Mouse (Mus musculus) stomach, embryonic 16.5 days (tissue): ENCODE measurements around the gene Ablim1. TPM values are rescaled to one million over a fixed set of nuclear protein-coding genes. Genes with fewer than 3 reads are reported as not detected.

ENCODE experiments used
- ATAC-seq: fragments of 200-750 bp; cut with Nextera tagmentation; 2 replicates; pipeline ENCODE4 v1.8.0; 2017; ENCODE audit warnings: moderate number of reproducible peaks, moderate TSS enrichment; ENCODE audit not compliant: insufficient read depth, low FRiP score
- H3K27ac ChIP-seq: fragments of 300-500 bp; sonication (generic); 2 replicates; pipeline ENCODE4 v1.5.1; 2014; ENCODE audit warnings: low read length
- H3K27me3 ChIP-seq: fragments of 300-500 bp; sonication (generic); 2 replicates; pipeline ENCODE4 v1.6.1; 2014; ENCODE audit warnings: low read length, control low read depth, mixed read lengths; ENCODE audit not compliant: control insufficient read depth, insufficient read depth
- H3K36me3 ChIP-seq: fragments of 300-500 bp; sonication (generic); 2 replicates; pipeline ENCODE4 v1.6.1; 2014; ENCODE audit warnings: low read length; ENCODE audit not compliant: control insufficient read depth, insufficient read depth
- H3K4me1 ChIP-seq: fragments of 300-500 bp; sonication (generic); 2 replicates; pipeline ENCODE4 v1.6.1; 2014; ENCODE audit warnings: low read length, control low read depth, mixed read lengths; ENCODE audit not compliant: control insufficient read depth, insufficient read depth
- H3K4me2 ChIP-seq: fragments of 300-500 bp; sonication (generic); 2 replicates; pipeline ENCODE4 v1.6.1; 2014; ENCODE audit warnings: low read depth, low read length, mixed read lengths
- H3K4me3 ChIP-seq: fragments of 300-500 bp; sonication (generic); replicated peaks from 2 replicates; pipeline ENCODE4 v1.5.1; 2014; ENCODE audit warnings: mild to moderate bottlenecking, low read length
- H3K9ac ChIP-seq: fragments of 300-500 bp; sonication (generic); 2 replicates; pipeline ENCODE4 v1.6.1; 2014; ENCODE audit warnings: low read length
- H3K9me3 ChIP-seq: fragments of 300-500 bp; sonication (generic); replicated peaks from 2 replicates; pipeline ENCODE4 v1.6.1; 2016; ENCODE audit warnings: low read length, control low read depth; ENCODE audit not compliant: control insufficient read depth
- WGBS: fragments of 180-500 bp; shearing (Covaris S2); extraction: QIAGEN DNeasy Blood & Tissue Kit; methylation state at CpG from one replicate; pipeline ENCODE4 v1.1.7; 2014; 5-methylcytosine and 5-hydroxymethylcytosine counted together
- polyA plus RNA-seq: library from polyadenylated mRNA; unstranded; fragments of >200 nt; fragmentation: Nextera tagmentation; extraction: Ambion mirVana; gene quantifications from 2 replicates; pipeline ENCODE4 v1.2.1, GENCODE M21; 2015

Ablim1 gene
- polyA plus RNA-seq, 1 experiment from 2014 or later = 66.5 TPM

DNA sequence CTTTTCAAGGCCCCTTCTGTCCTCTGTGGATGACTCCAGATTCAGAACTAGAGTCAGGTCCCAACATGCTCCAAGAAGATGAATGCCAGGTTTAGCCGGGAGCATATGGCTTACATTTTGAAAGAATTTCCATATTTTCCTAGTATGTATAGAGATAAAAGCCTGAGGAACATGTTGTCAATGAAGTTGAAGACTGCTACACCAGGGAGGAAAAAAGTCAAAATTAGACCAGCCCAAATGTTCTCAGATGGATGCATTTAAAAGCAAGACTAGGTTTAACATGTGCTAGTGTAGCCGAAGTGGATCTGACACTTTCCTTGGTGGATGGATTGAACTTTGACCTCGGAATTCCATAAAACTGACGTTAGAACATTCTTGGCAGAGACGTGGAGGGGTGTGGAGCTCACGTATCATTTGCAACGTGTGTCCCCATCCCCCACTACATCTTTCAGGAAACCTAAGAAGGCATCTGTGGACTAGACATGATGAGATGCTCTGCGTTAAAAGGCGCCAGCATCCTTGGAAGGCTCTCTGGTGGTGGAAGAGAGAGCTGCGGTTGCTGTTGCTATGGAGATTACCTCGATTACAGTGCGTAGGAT is 37.7 kb upstream of the Ablim1 start:
- no peaks in the 10 kb centered on the region for H3K9me3 ChIP-seq
- peak overlapping the region; percentile 44; the same call in 1 of the 2 replicates for H3K27ac ChIP-seq
- no peak overlapping the region for H3K9ac ChIP-seq
- H3K4me1 ChIP-seq = peaks cover 12% of the 10 kb centered on the region; the same call in 1 of the 2 replicates
- ATAC-seq = no peak
- no peak overlapping the region for H3K4me3 ChIP-seq
- no peaks in the 10 kb centered on the region for H3K27me3 ChIP-seq
- no peak overlapping the region for H3K4me2 ChIP-seq
- H3K36me3 ChIP-seq = no peaks in the 10 kb centered on the region
- WGBS = 65% methylated on average over 12 of the region's 12 CpGs

DNA sequence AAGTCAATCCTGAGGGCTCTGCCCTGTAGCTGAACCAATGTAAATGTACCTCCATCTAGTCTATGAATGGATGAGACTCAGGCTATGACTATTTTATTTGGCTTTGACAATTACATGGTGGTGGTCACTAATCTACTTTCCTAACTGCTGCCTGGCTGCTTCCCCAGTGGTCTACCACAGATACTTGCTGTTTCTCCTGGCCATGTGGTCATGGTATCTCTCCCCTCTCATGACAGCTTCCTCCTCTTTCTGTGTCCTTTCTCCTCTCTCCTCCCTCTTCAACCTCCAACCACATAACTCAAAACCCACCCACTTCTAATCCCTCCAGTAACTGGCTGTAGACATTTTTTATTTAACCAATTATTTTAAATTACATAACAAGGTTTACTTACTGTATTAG is 34.4 kb upstream of the Ablim1 start:
- ATAC-seq = no peak

DNA sequence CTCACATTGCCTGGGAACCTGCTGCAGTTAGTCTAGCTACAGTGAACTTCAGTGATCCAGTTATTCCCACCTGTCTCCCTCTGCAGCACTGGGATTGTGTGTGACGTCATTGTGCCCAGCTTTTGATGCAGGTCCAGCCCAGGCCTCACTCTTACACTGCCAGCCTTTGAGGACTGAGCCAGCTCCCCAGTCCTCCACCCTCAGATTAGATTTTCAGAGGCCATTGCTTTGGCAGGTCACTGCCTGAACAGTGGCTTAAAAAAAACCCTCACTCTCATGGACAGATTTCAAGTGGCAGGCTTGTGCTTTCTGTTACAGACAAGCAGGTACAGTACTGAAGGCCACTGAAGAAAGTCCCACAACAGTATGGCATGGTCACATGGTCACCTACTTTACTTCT is 30.0 kb upstream of the Ablim1 start:
- no peak overlapping the region for H3K4me2 ChIP-seq
- H3K36me3 ChIP-seq = no peaks in the 10 kb centered on the region
- no peaks in the 10 kb centered on the region for H3K9me3 ChIP-seq
- 60% methylated on average over 1 of the region's 1 CpGs for WGBS
- no peak overlapping the region for H3K9ac ChIP-seq
- H3K4me1 ChIP-seq = no peaks in the 10 kb centered on the region
- no peak for ATAC-seq
- H3K27ac ChIP-seq = no peak overlapping the region
- H3K27me3 ChIP-seq = no peaks in the 10 kb centered on the region
- H3K4me3 ChIP-seq = no peak overlapping the region

More for the DNA sequence above, 34.4 kb upstream of the Ablim1 start:
- Histone ChIP-seq H3K4me1 (no peaks in the 10 kb centered on the region), H3K27me3 (no peaks in the 10 kb centered on the region), H3K9ac (no peak overlapping the region), H3K36me3 (no peaks in the 10 kb centered on the region), H3K9me3 (no peaks in the 10 kb centered on the region), H3K4me2 (no peak overlapping the region), H3K27ac (no peak overlapping the region), H3K4me3 (no peak overlapping the region)

- ATAC-seq = no peak
- Histone ChIP-seq H3K9me3 (no peaks in the 10 kb centered on the region), H3K36me3 (no peaks in the 10 kb centered on the region), H3K27me3 (no peaks in the 10 kb centered on the region), H3K4me1 (no peaks in the 10 kb centered on the region), H3K9ac (no peak overlapping the region), H3K4me2 (no peak overlapping the region), H3K27ac (no peak overlapping the region), H3K4me3 (no peak overlapping the region)
- 78% methylated on average over 5 of the region's 5 CpGs for WGBS
Observed at GRCm38 (mm10) chr19:57343860-57344259, 29.1 kb upstream of the Ablim1 start.

DNA sequence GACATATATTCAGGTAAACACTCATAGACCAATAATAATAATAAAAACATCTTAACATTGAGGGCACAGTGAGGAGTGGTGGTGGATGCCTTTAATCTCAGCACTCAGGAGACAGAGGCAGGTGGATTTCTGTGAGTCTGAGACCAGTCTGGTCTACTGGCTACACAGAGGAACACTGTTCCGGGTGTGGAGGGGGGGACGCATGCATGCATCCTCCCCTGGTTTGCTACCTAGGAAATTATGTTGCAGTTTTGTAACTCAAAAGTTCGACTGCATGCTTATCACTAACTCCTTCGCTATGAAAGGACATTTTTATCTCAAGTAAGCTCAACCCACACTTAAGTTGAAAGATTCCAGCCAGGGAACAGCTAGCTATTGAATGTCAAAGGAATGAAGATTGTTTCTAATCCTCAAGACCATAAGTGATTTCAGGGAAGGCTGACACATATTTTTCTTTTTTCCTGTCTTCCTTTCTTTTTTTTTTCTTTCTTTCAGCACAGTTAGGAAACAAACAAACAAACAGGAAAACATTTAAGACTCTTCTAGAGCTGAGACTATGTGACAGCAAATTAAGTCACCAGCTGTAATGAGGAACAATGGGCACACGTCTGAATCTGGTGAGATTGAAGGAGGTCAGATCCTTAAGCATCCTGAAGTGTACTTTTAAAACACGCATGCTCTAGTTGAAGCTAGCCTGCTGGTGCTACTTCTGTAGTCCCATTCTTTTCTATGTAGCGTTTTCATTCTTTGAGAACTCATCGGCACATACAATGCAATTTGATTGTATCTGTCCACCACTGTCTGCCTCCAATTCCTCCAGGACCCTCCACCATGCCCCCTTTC is 26.4 kb upstream of the Ablim1 start:
- Histone ChIP-seq H3K9ac (no peak overlapping the region), H3K4me1 (no peaks in the 10 kb centered on the region), H3K27me3 (no peaks in the 10 kb centered on the region), H3K9me3 (no peaks in the 10 kb centered on the region), H3K4me3 (no peak overlapping the region), H3K27ac (no peak overlapping the region), H3K4me2 (no peak overlapping the region), H3K36me3 (no peaks in the 10 kb centered on the region)
- 69% methylated on average over 8 of the region's 8 CpGs for WGBS
- no peak for ATAC-seq

- no peak overlapping the region for H3K27ac ChIP-seq
- no peaks in the 10 kb centered on the region for H3K4me1 ChIP-seq
- H3K9me3 ChIP-seq = no peaks in the 10 kb centered on the region
- no peak overlapping the region for H3K9ac ChIP-seq
- H3K4me2 ChIP-seq = no peak overlapping the region
- ATAC-seq = no peak
- no peaks in the 10 kb centered on the region for H3K36me3 ChIP-seq
- no peaks in the 10 kb centered on the region for H3K27me3 ChIP-seq
- no peak overlapping the region for H3K4me3 ChIP-seq
- 77% methylated on average over 13 of the region's 13 CpGs for WGBS
Observed at GRCm38 (mm10) chr19:57339281-57339864, 24.7 kb upstream of the Ablim1 start.

DNA sequence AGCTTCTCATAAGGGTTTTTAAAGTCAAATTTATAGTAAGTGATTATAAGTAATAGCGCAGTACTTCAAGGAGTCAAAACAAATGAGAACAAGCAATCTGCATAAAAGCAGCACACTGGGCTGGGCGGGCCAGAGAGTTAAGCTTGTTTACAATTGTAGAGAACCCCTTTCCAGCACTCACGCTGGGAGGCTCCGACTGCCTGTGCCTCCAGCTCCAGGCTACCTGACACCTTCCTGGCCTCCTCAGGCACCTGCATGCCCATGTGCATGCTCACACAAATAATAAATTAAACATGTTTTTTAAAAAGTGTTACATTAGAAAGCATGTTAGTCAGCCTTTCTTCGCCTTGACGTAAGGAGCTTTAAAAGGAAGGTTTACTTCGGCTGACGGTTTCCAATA is 20.4 kb upstream of the Ablim1 start:
- Histone ChIP-seq H3K4me2 (no peak overlapping the region), H3K9ac (no peak overlapping the region), H3K4me3 (no peak overlapping the region), H3K27me3 (no peaks in the 10 kb centered on the region), H3K36me3 (no peaks in the 10 kb centered on the region), H3K4me1 (no peaks in the 10 kb centered on the region), H3K9me3 (no peaks in the 10 kb centered on the region), H3K27ac (no peak overlapping the region)
- ATAC-seq = no peak
- WGBS = 54% methylated on average over 8 of the region's 8 CpGs

GRCm38 (mm10) chr19:57333356-57333755 is 18.6 kb upstream of the Ablim1 start:
- Histone ChIP-seq H3K4me1 (no peaks in the 10 kb centered on the region), H3K4me3 (no peak overlapping the region), H3K4me2 (no peak overlapping the region), H3K9me3 (no peaks in the 10 kb centered on the region), H3K9ac (no peak overlapping the region), H3K36me3 (no peaks in the 10 kb centered on the region), H3K27ac (no peak overlapping the region), H3K27me3 (no peaks in the 10 kb centered on the region)
- ATAC-seq = no peak
- WGBS = 90% methylated on average over 4 of the region's 4 CpGs

DNA sequence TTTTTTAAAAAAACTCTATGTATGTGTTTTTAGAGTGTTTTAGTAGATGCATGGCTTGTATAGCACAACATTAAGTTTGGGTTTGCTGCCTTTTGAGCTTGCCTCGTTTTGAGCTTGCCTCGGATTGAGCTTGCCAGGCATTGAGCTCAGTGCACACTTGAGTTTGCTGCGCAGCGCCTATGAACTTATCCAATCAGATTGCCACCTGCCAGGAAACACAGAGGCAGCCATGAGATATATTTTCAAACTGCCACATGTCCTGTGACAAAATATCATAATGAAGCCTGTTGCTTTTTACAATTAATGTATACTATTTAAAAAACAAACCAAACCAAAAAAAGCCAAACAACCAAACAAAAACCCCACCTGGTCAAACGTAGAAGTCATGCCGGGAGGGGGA is 16.5 kb upstream of the Ablim1 start:
- Histone ChIP-seq H3K9ac (no peak overlapping the region), H3K4me3 (no peak overlapping the region), H3K36me3 (no peaks in the 10 kb centered on the region), H3K27ac (no peak overlapping the region), H3K27me3 (no peaks in the 10 kb centered on the region), H3K4me2 (no peak overlapping the region), H3K9me3 (no peaks in the 10 kb centered on the region), H3K4me1 (no peaks in the 10 kb centered on the region)
- no peak for ATAC-seq
- WGBS = 74% methylated on average over 6 of the region's 6 CpGs
